Mouse (Mus musculus): Measurements from ENCODE around the gene Adprm. TPM values are rescaled to one million over a fixed set of nuclear protein-coding genes. Genes with fewer than 3 reads are reported as not detected.

Adprm gene
- total and polyA plus RNA-seq, 3 experiments, result 31.2 to 53.8 (median 43.4) TPM

DNA sequence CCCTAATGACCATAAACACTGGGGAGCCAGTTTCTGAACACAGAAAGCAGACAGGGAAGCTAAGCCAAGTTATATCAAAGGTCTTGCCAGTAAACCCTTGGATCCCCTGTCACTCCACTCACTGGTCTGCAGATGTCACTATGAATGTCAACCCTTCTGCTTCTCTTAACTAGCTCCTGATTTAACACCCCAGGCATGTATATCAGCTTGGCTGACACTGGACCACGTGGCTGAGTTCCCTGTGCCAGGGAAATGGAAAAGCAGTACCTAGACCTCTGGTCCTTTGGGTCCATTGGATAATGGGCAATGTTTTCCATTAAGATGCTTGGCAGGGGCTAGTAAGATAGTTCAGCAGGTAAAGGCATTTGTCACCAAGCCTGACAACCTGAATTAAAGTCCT, 58.7 kb downstream of the Adprm start:
- dilution Hi-C loops (cut with MboI; ENCODE audit: extremely low pct_ligation_motif_present, extremely low pct_unique_long_range_greater_than_20kb, low sequenced_read_pairs), result no loop called here

DNA sequence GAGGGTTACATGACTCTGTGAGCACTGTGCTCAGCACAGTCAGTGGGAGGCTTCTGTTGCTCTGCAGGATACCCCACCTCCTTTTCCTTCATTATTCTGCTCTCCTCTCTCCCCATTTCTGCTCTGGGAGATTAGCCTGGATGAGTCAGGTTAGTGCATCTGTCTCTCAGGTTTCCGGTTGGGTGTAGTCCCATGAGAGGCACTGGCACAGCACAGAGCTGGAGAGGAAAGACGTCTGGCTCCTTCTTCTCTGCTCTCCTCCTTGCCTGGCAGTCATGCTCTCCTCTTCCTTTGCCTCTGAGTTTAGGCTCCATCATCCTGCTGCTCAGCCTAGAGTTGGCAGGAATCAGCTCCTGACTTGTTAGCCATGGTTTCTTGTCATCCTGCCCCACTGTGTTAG, 60.2 kb downstream of the Adprm start:
- TF ChIP-seq NRF1 (IDR thresholded peaks at IDR 0.05; ENCODE audit: low read depth, low read length) (no peak), MYC (IDR thresholded peaks at IDR 0.05; ENCODE audit: low read depth, low read length) (no peak), ZC3H11A (IDR thresholded peaks at IDR 0.05; ENCODE audit: low read depth, low read length) (no peak), UBTF (IDR thresholded peaks at IDR 0.05; ENCODE audit: low read depth, low read length) (no peak), IRF4 (IDR thresholded peaks at IDR 0.05; ENCODE audit: low read depth, low read length) (no peak), SIN3A (IDR thresholded peaks at IDR 0.05; ENCODE audit: low read length) (no peak), CHD2 (IDR thresholded peaks at IDR 0.05; ENCODE audit: low read length) (no peak), JUND (conservative IDR thresholded peaks at IDR 0.05; ENCODE audit: low read depth, low read length) (no peak), ELF1 (IDR thresholded peaks at IDR 0.05; ENCODE audit: low read depth, low read length) (no peak)
- DNase-seq (ENCODE audit: extremely low read depth), result no peak
- no peaks in the 10 kb centered on the region for H3K9me3 ChIP-seq (replicated peaks; ENCODE audit: low read length)
- H3K27ac ChIP-seq (ENCODE audit: insufficient read depth, low read depth), result no peak overlapping the region
- H3K9ac ChIP-seq (ENCODE audit: insufficient read depth, low read depth), result no peak overlapping the region
- H3K4me1 ChIP-seq (ENCODE audit: control insufficient read depth in 1 of 2, insufficient read depth in 2 of 2), result peaks cover 7 to 9% of the 10 kb centered on the region in 2 experiments
- no peaks in the 10 kb centered on the region for H3K36me3 ChIP-seq (replicated peaks in 1 of 2; ENCODE audit: control insufficient read depth in 1 of 2, insufficient read depth in 1 of 2, low read length in 1 of 2)
- in situ Hi-C loops (cut with MboI; ENCODE audit: low pct_ligation_motif_present, low pct_unique_long_range_greater_than_20kb, low sequenced_read_pairs), result no loop called here
- H3K4me2 ChIP-seq (ENCODE audit: insufficient read depth, low read depth, poor library complexity, severe bottlenecking), result no peak overlapping the region
- no peaks in the 10 kb centered on the region for H3K79me2 ChIP-seq (replicated peaks; ENCODE audit: control insufficient read depth, extremely low read depth, insufficient read depth, poor library complexity, severe bottlenecking)
- peaks cover 60% of the 10 kb centered on the region for H3K27me3 ChIP-seq (replicated peaks)
- no peak overlapping the region for H3K4me3 ChIP-seq (replicated peaks in 1 of 3; ENCODE audit: low read depth in 2 of 3, low read length in 2 of 3, poor library complexity in 1 of 3)
- dilution Hi-C loops (cut with MboI; ENCODE audit: extremely low pct_ligation_motif_present, extremely low pct_unique_long_range_greater_than_20kb, low sequenced_read_pairs), result no loop called here

More for the DNA sequence above, 58.7 kb downstream of the Adprm start:
- H3K4me2 ChIP-seq (ENCODE audit: insufficient read depth, low read depth, poor library complexity, severe bottlenecking), result no peak overlapping the region
- no peak overlapping the region for H3K27ac ChIP-seq (ENCODE audit: insufficient read depth, low read depth)
- in situ Hi-C loops (cut with MboI; ENCODE audit: low pct_ligation_motif_present, low pct_unique_long_range_greater_than_20kb, low sequenced_read_pairs), result no loop called here
- H3K79me2 ChIP-seq (replicated peaks; ENCODE audit: control insufficient read depth, extremely low read depth, insufficient read depth, poor library complexity, severe bottlenecking), result no peaks in the 10 kb centered on the region
- TF ChIP-seq NELFE (IDR thresholded peaks at IDR 0.05; ENCODE audit: low read depth, low read length) (no peak), HCFC1 (IDR thresholded peaks at IDR 0.05; ENCODE audit: low read depth, low read length) (no peak), MYC (IDR thresholded peaks at IDR 0.05; ENCODE audit: low read depth, low read length) (no peak), GABPA (IDR thresholded peaks at IDR 0.05; ENCODE audit: insufficient replicate concordance, low read depth, low read length) (no peak), TBP (conservative IDR thresholded peaks at IDR 0.05; ENCODE audit: low read depth, low read length) (no peak), SIN3A (IDR thresholded peaks at IDR 0.05; ENCODE audit: low read length) (no peak), USF1 (IDR thresholded peaks at IDR 0.05; ENCODE audit: low read depth, low read length) (no peak), CHD1 (IDR thresholded peaks at IDR 0.05; ENCODE audit: low read depth, low read length) (no peak), JUN (IDR thresholded peaks at IDR 0.05; ENCODE audit: insufficient read depth, low read depth, low read length) (no peak), KAT2A (IDR thresholded peaks at IDR 0.05; ENCODE audit: insufficient replicate concordance, low read length) (no peak), CHD2 (IDR thresholded peaks at IDR 0.05; ENCODE audit: low read length) (no peak)
- peaks cover 7 to 9% of the 10 kb centered on the region in 2 experiments for H3K4me1 ChIP-seq (ENCODE audit: control insufficient read depth in 1 of 2, insufficient read depth in 2 of 2)
- no peak overlapping the region for H3K9ac ChIP-seq (ENCODE audit: insufficient read depth, low read depth)
- H3K4me3 ChIP-seq (replicated peaks in 1 of 3; ENCODE audit: low read depth in 2 of 3, low read length in 2 of 3, poor library complexity in 1 of 3), result no peak overlapping the region
- no peak for DNase-seq (ENCODE audit: extremely low read depth)
- peaks cover 61% of the 10 kb centered on the region for H3K27me3 ChIP-seq (replicated peaks)
- no peaks in the 10 kb centered on the region for H3K9me3 ChIP-seq (replicated peaks; ENCODE audit: low read length)
- H3K36me3 ChIP-seq (replicated peaks in 1 of 2; ENCODE audit: control insufficient read depth in 1 of 2, insufficient read depth in 1 of 2, low read length in 1 of 2), result no peaks in the 10 kb centered on the region

Other genes with a start within 250 kb of the Adprm start
- not detected in 2 replicates for gene Pirt, start 140.6 kb downstream of the Adprm start, total RNA-seq (2012; rRNA removed)
- gene Pirt, start 140.6 kb downstream of the Adprm start, total RNA-seq (2014; rRNA removed), result not detected in 2 replicates
- gene Pirt, start 140.6 kb downstream of the Adprm start, polyA plus RNA-seq (2012; ENCODE audit: insufficient read length, low read depth), result not detected in 2 replicates
- not detected in 2 replicates for gene Tmem238l, start 96.0 kb downstream of the Adprm start, total RNA-seq (2012; rRNA removed)
- not detected in 2 replicates for gene Tmem238l, start 96.0 kb downstream of the Adprm start, total RNA-seq (2014; rRNA removed)
- not detected in 2 replicates for gene Tmem238l, start 96.0 kb downstream of the Adprm start, polyA plus RNA-seq (2012; ENCODE audit: insufficient read length, low read depth)
- 0.08 and 0.30 TPM in 2 replicates for gene Tmem220, start 27.4 kb downstream of the Adprm start, total RNA-seq (2012; rRNA removed)
- gene Tmem220, start 27.4 kb downstream of the Adprm start, total RNA-seq (2014; rRNA removed), result 0.34 and 0.36 TPM in 2 replicates
- 1.5 and 1.6 TPM in 2 replicates for gene Tmem220, start 27.4 kb downstream of the Adprm start, polyA plus RNA-seq (2012; ENCODE audit: insufficient read length, low read depth)
- 20.4 and 23.0 TPM in 2 replicates for gene Sco1, start 76 bp upstream of the Adprm start, total RNA-seq (2012; rRNA removed)
- 32.7 and 35.9 TPM in 2 replicates for gene Sco1, start 76 bp upstream of the Adprm start, total RNA-seq (2014; rRNA removed)
- gene Sco1, start 76 bp upstream of the Adprm start, polyA plus RNA-seq (2012; ENCODE audit: insufficient read length, low read depth), result 15.4 and 18.7 TPM in 2 replicates
- gene Myh3, start 25.7 kb upstream of the Adprm start, total RNA-seq (2012; rRNA removed), result 0.55 and 0.64 TPM in 2 replicates
- 0.08 and 0.12 TPM in 2 replicates for gene Myh3, start 25.7 kb upstream of the Adprm start, total RNA-seq (2014; rRNA removed)
- gene Myh3, start 25.7 kb upstream of the Adprm start, polyA plus RNA-seq (2012; ENCODE audit: insufficient read length, low read depth), result 0.26 and 0.29 TPM in 2 replicates
- gene Myh2, start 118.4 kb upstream of the Adprm start, total RNA-seq (2012; rRNA removed), result 0.08 TPM in 2 replicates
- 0.04 TPM in 1 of 2 replicates, not detected in the other for gene Myh2, start 118.4 kb upstream of the Adprm start, total RNA-seq (2014; rRNA removed)
- 0.04 TPM in 1 of 2 replicates, not detected in the other for gene Myh2, start 118.4 kb upstream of the Adprm start, polyA plus RNA-seq (2012; ENCODE audit: insufficient read length, low read depth)
- gene Myh1, start 147.5 kb upstream of the Adprm start, total RNA-seq (2012; rRNA removed), result 0.04 TPM in 2 replicates
- 0.04 TPM in 1 of 2 replicates, not detected in the other for gene Myh1, start 147.5 kb upstream of the Adprm start, total RNA-seq (2014; rRNA removed)
- 0.04 TPM in 1 of 2 replicates, not detected in the other for gene Myh1, start 147.5 kb upstream of the Adprm start, polyA plus RNA-seq (2012; ENCODE audit: insufficient read length, low read depth)
- 0.04 TPM in 2 replicates for gene Myh4, start 185.4 kb upstream of the Adprm start, total RNA-seq (2012; rRNA removed)
- gene Myh4, start 185.4 kb upstream of the Adprm start, total RNA-seq (2014; rRNA removed), result not detected in 2 replicates
- not detected in 2 replicates for gene Myh4, start 185.4 kb upstream of the Adprm start, polyA plus RNA-seq (2012; ENCODE audit: insufficient read length, low read depth)
- 0.04 TPM in 1 of 2 replicates, not detected in the other for gene Myh8, start 224.5 kb upstream of the Adprm start, total RNA-seq (2012; rRNA removed)
- gene Myh8, start 224.5 kb upstream of the Adprm start, total RNA-seq (2014; rRNA removed), result not detected in 2 replicates
- gene Myh8, start 224.5 kb upstream of the Adprm start, polyA plus RNA-seq (2012; ENCODE audit: insufficient read length, low read depth), result not detected in 2 replicates

All from CH12.LX (cell line).